Mouse (Mus musculus): ENCODE measurements at regions not wholly inside any gene's neighbourhood (a gene's known extent, or its start where the extent isn't known, plus 50 kb on each side); places are given as distances from the start of the nearest gene placed in this dataset.
A peak's percentile ranks its signal among the peaks of the same experiment; 100 is the strongest.

DNA sequence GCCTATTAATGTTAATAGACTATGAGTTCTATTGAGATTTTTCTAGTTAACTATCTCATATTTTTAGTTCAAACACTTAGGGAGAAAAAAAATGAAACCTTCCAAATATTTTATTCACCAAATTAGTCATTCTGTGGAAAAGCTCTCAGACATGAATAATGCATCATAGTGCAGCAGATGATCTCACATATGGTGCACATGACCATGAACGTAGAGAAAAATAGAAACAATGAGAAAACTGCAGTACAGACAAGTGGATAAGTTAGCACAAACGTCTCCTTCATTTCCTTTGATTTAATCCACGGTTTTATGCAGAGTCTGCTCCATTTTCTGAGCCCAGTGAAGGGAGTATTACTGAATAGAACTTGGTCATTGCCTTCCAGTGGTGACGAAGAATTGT is 260.5 kb upstream of the Kcnj16 start:
- no peak for ATAC-seq (replicated peaks; ENCODE audit: low read depth, poor library complexity, severe bottlenecking)

DNA sequence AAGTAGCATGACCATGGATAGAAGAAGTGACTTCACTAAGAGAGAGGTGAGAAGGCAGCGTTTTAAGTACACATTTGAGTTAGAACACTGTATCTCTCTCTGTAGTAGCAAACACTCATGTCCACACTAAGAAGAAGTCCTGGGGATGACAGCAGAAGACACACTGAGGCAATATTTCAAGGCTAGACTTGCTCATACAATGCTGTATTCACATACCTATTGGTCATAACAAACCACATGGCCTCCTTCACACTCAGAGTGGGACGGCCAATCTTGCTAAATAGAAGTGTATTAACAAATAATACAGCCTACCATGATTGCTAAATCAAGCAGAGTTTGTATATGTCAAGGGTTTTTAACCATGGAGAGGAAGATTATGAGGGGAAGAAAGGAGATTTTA is 252.5 kb upstream of the Kcnj16 start:
- ATAC-seq (replicated peaks; ENCODE audit: low read depth, poor library complexity, severe bottlenecking) = no peak

- peak; percentile 52; the same call in 1 of the 2 replicates for ATAC-seq (replicated peaks; ENCODE audit: low read depth, poor library complexity, severe bottlenecking)
Measured at GRCm38 (mm10) chr11:110716369-110716768, 251.5 kb upstream of the Kcnj16 start.

DNA sequence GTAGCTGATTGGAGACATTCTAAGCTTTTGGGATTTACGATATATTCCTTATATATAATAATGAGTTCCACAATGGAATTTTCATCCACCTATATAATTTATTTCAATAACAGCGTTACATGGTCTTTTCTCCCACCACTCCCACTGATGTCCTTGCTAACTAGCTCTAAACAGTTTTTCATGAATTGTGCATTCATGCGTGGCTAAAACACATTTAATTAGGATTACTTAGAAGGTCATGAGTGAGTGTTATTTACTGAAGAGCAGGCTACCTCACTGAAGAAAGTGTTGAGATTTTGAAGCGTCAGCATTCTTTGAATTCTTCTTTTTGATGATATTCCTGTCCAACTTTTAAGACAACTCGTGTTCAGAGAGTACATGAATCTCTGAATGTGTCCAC is 245.1 kb upstream of the Kcnj16 start:
- no peak for ATAC-seq (replicated peaks; ENCODE audit: low read depth, poor library complexity, severe bottlenecking)

DNA sequence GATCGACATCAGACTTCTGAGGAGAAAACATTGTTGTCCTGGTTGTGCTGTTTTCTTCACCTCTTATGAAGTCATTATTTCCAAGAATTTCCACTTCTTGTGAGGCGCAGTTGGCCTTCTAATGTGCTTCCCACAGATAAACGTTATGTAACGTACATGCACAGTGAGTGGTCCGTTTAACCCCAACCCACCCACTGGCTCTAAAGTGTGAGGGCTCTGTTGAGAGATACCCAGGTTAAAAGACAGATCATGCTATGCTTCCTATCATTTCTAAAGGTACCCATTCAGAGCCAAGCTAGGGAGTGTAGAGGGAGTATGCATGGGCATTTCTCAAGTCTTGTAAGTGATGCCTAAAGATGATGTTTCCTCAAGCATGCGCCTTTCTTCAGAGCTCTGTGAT is 243.9 kb upstream of the Kcnj16 start:
- no peak for ATAC-seq (replicated peaks; ENCODE audit: low read depth, poor library complexity, severe bottlenecking)

DNA sequence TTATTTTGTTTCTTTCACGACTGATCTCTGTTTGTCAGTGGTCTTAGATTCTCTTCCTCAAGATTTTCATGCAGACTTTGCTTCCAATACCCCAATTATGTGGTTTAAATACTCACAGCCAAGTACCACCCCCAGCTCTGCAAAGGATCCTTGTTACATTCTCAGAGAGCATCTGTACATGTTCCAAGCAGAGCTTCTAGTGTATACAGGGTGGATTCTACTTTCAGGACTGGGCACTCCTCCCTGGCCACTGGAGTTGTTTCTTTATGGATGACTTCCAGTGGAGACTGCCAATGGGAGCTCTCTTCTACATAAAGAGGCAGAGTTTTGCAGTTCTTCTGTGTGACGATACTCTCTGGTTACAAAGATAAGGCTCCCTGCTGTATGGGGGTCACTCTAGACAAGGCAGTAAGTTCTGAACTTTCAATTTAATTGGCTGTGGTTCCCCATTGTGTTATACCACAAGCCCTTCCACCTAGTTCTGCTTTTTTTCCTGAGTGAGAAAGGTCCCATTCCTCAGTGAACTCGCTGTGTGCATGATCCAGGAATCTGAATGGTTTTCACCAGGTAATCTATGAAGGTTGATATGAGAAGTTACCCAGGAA is 240.4 kb upstream of the Kcnj16 start:
- ATAC-seq (replicated peaks; ENCODE audit: low read depth, poor library complexity, severe bottlenecking) = peak; percentile 97

DNA sequence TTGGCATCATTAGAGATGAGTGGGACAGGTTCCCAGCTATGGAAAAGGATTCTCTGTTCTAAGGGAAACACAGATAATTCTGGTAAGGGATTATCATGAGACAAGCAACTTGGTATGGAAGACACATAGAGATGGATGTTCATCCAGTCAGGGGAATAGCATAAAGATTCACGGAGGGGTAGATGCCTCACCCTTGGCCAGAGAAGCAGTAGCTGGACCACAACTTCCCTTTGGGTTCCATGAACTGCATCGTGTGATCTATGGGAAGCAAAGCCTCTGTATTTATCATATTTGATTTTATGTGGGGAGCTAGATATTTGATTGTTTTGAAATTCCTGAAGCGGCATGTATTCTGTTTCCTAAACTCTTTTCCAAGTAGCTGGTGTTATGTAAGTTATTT is 236.3 kb upstream of the Kcnj16 start:
- ATAC-seq (replicated peaks; ENCODE audit: low read depth, poor library complexity, severe bottlenecking) = no peak

DNA sequence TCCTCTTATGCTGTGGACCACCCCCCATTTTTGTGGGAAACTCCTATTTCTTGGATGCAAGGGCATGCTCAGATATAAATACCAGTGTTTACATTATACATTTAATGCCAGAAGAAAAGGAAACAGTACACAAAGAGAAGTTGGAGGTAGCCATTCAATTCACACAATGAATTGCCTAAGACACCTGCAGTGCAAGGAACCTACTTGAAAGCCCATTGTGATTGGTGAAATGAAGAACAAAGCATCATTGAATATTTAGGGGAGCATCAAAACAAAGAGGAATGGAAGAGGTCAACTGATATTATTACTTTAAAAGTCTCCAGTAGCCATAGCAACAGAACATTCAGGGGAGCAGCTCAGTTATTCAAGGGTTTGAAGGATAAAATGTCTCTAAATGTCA is 193.7 kb upstream of the Kcnj16 start:
- ATAC-seq (replicated peaks; ENCODE audit: low read depth, poor library complexity, severe bottlenecking) = no peak

DNA sequence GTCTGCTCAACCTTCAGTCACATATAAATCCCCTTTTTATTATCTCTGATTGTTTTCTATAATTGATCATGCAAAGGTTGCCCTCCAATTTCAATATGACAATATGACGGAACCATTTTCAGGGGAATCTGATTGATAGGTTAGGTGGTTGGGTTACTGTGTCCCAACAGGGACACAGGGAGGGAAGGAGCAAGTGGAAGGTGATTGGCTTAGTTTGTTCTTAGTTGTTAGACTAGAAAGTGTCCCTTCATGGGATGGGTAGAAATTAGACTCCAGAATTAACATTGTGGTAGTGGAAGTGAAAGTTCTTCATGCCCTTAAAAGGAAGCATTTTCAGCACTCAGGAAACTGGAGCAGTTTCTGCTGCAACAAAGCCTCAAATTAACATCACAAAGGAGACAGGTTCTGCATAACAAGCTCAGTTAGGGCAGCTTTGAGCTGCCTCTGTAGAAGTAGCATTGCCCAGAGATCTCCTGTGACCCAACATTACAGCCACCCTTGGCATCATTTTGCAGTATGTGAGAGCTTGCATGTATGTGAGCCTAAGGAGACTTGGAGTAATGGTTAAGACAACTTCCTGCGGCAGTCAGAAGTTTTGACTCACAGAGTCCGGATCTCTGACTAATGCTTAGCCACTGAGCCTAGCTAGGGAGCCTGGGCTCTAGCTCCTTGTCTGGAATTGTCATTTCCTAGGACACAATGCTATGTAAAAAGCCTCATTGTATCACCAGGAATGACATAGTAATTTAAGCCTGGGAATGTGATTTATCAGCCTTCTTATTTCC is 186.1 kb upstream of the Kcnj16 start:
- peak; percentile 63 for ATAC-seq (replicated peaks; ENCODE audit: low read depth, poor library complexity, severe bottlenecking)

- no peak for ATAC-seq (replicated peaks; ENCODE audit: low read depth, poor library complexity, severe bottlenecking)
Measured at GRCm38 (mm10) chr11:110789537-110789936, 178.3 kb upstream of the Kcnj16 start.

- ATAC-seq (replicated peaks; ENCODE audit: low read depth, poor library complexity, severe bottlenecking) = no peak
Measured at GRCm38 (mm10) chr11:110799887-110800578, 167.8 kb upstream of the Kcnj16 start.

- no peak for ATAC-seq (replicated peaks; ENCODE audit: low read depth, poor library complexity, severe bottlenecking)
Measured at GRCm38 (mm10) chr11:110802013-110802412, 165.8 kb upstream of the Kcnj16 start.

- ATAC-seq (replicated peaks; ENCODE audit: low read depth, poor library complexity, severe bottlenecking) = no peak
Measured at GRCm38 (mm10) chr11:110804079-110804478, 163.8 kb upstream of the Kcnj16 start.

GRCm38 (mm10) chr11:110813137-110813536 is 154.7 kb upstream of the Kcnj16 start:
- no peak for ATAC-seq (replicated peaks; ENCODE audit: low read depth, poor library complexity, severe bottlenecking)

- no peak for ATAC-seq (replicated peaks; ENCODE audit: low read depth, poor library complexity, severe bottlenecking)
Measured at GRCm38 (mm10) chr11:110814732-110815131, 153.1 kb upstream of the Kcnj16 start.

DNA sequence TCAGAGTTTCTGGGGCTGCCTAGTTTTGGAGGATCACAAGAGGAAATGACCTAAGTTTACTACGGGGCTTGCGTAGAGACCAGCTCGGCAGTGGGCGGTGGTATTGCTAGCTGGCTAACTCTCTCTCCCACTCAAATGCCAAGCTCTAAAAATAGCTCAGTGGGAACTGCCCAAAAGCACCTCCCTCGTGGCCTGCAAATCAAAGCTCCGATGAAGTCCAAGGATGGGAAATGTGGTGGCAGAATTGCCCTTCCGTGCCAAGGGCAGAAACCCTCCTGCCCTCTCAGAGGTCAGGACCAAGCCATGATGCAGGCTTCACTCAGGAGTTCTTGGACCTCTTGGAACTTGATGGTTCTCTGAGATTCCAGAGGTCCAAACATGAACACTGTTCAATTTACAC is 152.6 kb upstream of the Kcnj16 start:
- no peak for ATAC-seq (replicated peaks; ENCODE audit: low read depth, poor library complexity, severe bottlenecking)

DNA sequence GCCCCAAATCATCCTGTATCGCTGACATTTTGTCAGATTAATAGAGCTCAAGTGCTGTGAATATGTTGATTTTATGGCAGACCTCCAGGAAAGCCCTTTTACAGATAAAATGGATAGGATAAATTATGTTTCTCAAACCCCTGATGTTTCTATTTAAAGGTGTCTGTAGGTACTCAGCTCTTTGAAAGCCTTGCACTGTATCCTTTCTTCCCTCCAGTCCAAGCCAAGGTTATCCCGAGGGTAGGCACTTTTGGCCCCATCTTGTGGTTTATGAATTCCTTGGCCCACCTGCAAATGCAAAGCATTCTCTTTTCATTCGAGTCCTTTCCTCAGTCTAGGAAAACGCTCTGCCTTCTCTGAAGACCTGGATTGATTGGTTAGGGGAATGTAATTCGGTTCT is 139.2 kb upstream of the Kcnj16 start:
- no peak for ATAC-seq (replicated peaks; ENCODE audit: low read depth, poor library complexity, severe bottlenecking)

DNA sequence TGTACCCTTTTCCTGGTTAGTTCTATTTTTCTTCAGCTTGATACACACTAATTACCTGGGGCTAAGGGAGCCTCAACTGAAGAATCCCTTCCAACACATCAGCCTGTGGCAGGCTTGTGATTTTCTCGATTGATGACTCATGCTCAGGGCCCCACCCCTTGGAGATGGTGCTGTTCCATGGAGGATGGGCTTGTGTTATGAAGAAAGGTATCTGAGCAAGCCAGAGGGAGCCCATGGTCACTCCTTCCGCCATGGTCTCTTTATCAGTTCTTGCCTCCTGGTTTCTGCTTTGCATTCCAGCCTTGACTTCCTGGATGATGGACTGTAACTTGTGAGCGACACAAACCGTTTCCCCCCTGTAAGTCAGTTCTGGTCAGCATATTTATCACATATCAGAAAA is 131.1 kb upstream of the Kcnj16 start:
- ATAC-seq (replicated peaks; ENCODE audit: low read depth, poor library complexity, severe bottlenecking) = peak; percentile 85

- ATAC-seq (replicated peaks; ENCODE audit: low read depth, poor library complexity, severe bottlenecking) = peak; percentile 68; the same call in 1 of the 2 replicates
Measured at GRCm38 (mm10) chr11:110839316-110839715, 128.5 kb upstream of the Kcnj16 start.

GRCm38 (mm10) chr11:110868319-110868718 is 99.5 kb upstream of the Kcnj16 start:
- ATAC-seq (replicated peaks; ENCODE audit: low read depth, poor library complexity, severe bottlenecking) = no peak

- no peak for ATAC-seq (replicated peaks; ENCODE audit: low read depth, poor library complexity, severe bottlenecking)
Measured at GRCm38 (mm10) chr11:110870133-110870532, 97.7 kb upstream of the Kcnj16 start.

Data from common myeloid progenitor, adult 5-6 weeks (primary cell).